Mouse (Mus musculus) liver, adult 2 months (tissue): ENCODE data around the gene Gpr4.

Experiments
- CTCF ChIP-seq: fragments of 200-500 bp; IDR thresholded peaks from 2 replicates; pipeline ENCODE4 v1.5.1; 2011; ENCODE audit warnings: low read depth, low read length, control low read depth
- POLR2A ChIP-seq: fragments of 200-500 bp; IDR thresholded peaks from 2 replicates; pipeline ENCODE4 v1.6.1; 2011; ENCODE audit warnings: low read length, control low read depth; ENCODE audit not compliant: insufficient read depth; ENCODE audit errors: extremely low read depth

DNA sequence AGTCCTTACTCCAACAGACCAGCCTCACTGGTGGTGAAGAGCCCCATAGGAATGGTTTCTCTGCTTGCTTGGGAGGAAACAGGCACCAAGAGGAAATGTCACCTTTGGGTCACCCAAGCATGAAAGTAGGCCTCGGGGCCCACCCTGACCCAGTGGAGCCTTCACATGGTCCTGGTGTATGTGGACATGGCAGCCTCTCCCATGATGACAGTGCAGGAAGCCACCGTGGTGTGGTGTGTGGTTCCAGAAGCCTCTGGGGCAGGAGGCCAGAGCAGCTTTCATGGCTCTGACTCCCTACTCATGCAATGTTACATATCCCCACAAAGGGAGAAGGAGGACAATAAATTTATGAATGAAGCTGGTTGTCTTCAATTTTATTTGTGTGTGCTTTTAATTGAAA is 35.2 kb downstream of the Gpr4 start:
- TF ChIP-seq CTCF (no peak), POLR2A (no peak)
